10 mouse cellular contexts compared by ENCODE assay signal in genomic region chr12:83100413-83100812, GRCm38 (mm10).
A peak's percentile ranks its signal among the peaks of the same experiment; 100 is the strongest.
DNase-seq lines count a peak whose midpoint lies in the region; ATAC-seq lines count a peak whose summit lies in the region.
"Had no signal": no experiment of that assay in that cellular context is flagged by ENCODE, and none has a peak within 500 bp of the region (broad histone marks: within the 10 kb centered on the region; RNA-seq: fewer than 3 reads in every experiment).

No protein-coding gene starts in this region.

- no peak overlapping the region for H3K4me3 ChIP-seq in kidney, embryonic 15.5 days (replicated peaks)
- H3K4me3 ChIP-seq: forebrain, embryonic 13.5 days had no signal

- H3K9me3 ChIP-seq in kidney, embryonic 15.5 days (replicated peaks): no peaks in the 10 kb centered on the region
- H3K9me3 ChIP-seq: forebrain, embryonic 13.5 days had no signal

- no peak for ATAC-seq in kidney, embryonic 15.5 days (replicated peaks; ENCODE audit: low FRiP score)
- peak; percentile 62 for ATAC-seq in megakaryocyte, adult 5-6 weeks (ENCODE audit: poor library complexity, severe bottlenecking)
- no peak for ATAC-seq in CD4-positive, CD25-positive, alpha-beta regulatory T cell, adult 4 months
- ATAC-seq: forebrain, embryonic 13.5 days had no signal

- DNase-seq in kidney, adult 11 months: peak; percentile 77
- peak; percentile 46 to 51 for DNase-seq in gastrocnemius, postnatal 36 days
- DNase-seq in heart, postnatal 36 days: peak; percentile 70 to 73
- no peak for DNase-seq in layer of hippocampus, postnatal 25 days (ENCODE audit: extremely low spot score in 1 of 2, low spot score in 1 of 2)
- DNase-seq in retina, postnatal 1 day: no peak

- peaks cover 8% of the 10 kb centered on the region; the same call in 1 of the 2 replicates for H3K4me1 ChIP-seq in kidney, embryonic 15.5 days
- H3K4me1 ChIP-seq: forebrain, embryonic 13.5 days had no signal

- H3K27ac ChIP-seq in kidney, embryonic 15.5 days: no peak overlapping the region
- H3K27ac ChIP-seq: forebrain, embryonic 13.5 days; liver, embryonic 14.5 days had no signal

- no peak overlapping the region for H3K9ac ChIP-seq in kidney, embryonic 15.5 days
- H3K9ac ChIP-seq: forebrain, embryonic 13.5 days; liver, embryonic 14.5 days had no signal

- intact Hi-C loops in gastrocnemius, postnatal 36 days (cut with DNase I): loop anchor here (10.0 kb wide), 1 partner anchor 764 kb away; no protein-coding TSS in a partner anchor
- intact Hi-C loops in heart, postnatal 36 days (cut with DNase I): no loop called here

- H3K27me3 ChIP-seq in kidney, embryonic 15.5 days: no peaks in the 10 kb centered on the region
- H3K27me3 ChIP-seq: forebrain, embryonic 13.5 days had no signal

- 65% methylated on average over 9 of the region's 9 CpGs for WGBS in kidney, embryonic 15.5 days

- no peaks in the 10 kb centered on the region for H3K36me3 ChIP-seq in kidney, embryonic 15.5 days

- no peak overlapping the region for H3K4me2 ChIP-seq in kidney, embryonic 15.5 days
- H3K4me2 ChIP-seq: forebrain, embryonic 13.5 days had no signal

Comparison
In these comparisons a context has a peak if more than half of its experiments do, and no peak if none do; other contexts are left out.
1. DNase-seq: peak in kidney, adult 11 months (single experiment), gastrocnemius, postnatal 36 days (2 of 2) and heart, postnatal 36 days (2 of 2); none in layer of hippocampus, postnatal 25 days (0 of 2) and retina, postnatal 1 day (single experiment).